Mouse (Mus musculus): ENCODE results near the gene Rev1. TPM values are rescaled to one million over a fixed set of nuclear protein-coding genes. Genes with fewer than 3 reads are reported as not detected.

Gene Rev1
- 10 to 100 TPM; 14.1 to 15.3 TPM for polyA plus RNA-seq (2017; shearing (Covaris generic))

- peak; percentile 79 for ATAC-seq
Observed at GRCm38 (mm10) chr1:38129501-38130267, at the start of gene Rev1. Rev1 (minus strand) TSS chr1:38129801.

- ATAC-seq: no peak
Observed at GRCm38 (mm10) chr1:38178929-38179328, 49.3 kb upstream of the Rev1 start.

- no peak for ATAC-seq
Observed at GRCm38 (mm10) chr1:38176077-38176476, 46.5 kb upstream of the Rev1 start.

- ATAC-seq: no peak
Observed at GRCm38 (mm10) chr1:38171874-38172273, 42.3 kb upstream of the Rev1 start.

GRCm38 (mm10) chr1:38165696-38166095 is 36.1 kb upstream of the Rev1 start:
- no peak for ATAC-seq

- no peak for ATAC-seq
Observed at GRCm38 (mm10) chr1:38150086-38150485, 20.5 kb upstream of the Rev1 start.

- ATAC-seq: no peak
Observed at GRCm38 (mm10) chr1:38146008-38146407, 16.4 kb upstream of the Rev1 start.

- no peak for ATAC-seq
Observed at GRCm38 (mm10) chr1:38141371-38141770, 11.8 kb upstream of the Rev1 start.

GRCm38 (mm10) chr1:38140911-38141310 is 11.3 kb upstream of the Rev1 start:
- no peak for ATAC-seq

- no peak for ATAC-seq
Observed at GRCm38 (mm10) chr1:38139396-38139795, 9.8 kb upstream of the Rev1 start.

- ATAC-seq: no peak
Observed at GRCm38 (mm10) chr1:38132942-38133341, 3.3 kb upstream of the Rev1 start.

- no peak for ATAC-seq
Observed at GRCm38 (mm10) chr1:38130715-38131483, 1.3 kb upstream of the Rev1 start.

GRCm38 (mm10) chr1:38128919-38129436 is 623 bp downstream of the Rev1 start:
- peak; percentile 13 for ATAC-seq

GRCm38 (mm10) chr1:38127036-38127435 is 2.6 kb downstream of the Rev1 start:
- ATAC-seq: no peak

- no peak for ATAC-seq
Observed at GRCm38 (mm10) chr1:38126426-38126825, 3.2 kb downstream of the Rev1 start.

- ATAC-seq: no peak
Observed at GRCm38 (mm10) chr1:38124261-38124660, 5.3 kb downstream of the Rev1 start.

- no peak for ATAC-seq
Observed at GRCm38 (mm10) chr1:38120877-38121276, 8.7 kb downstream of the Rev1 start.

- ATAC-seq: no peak
Observed at GRCm38 (mm10) chr1:38118624-38119023, 11.0 kb downstream of the Rev1 start.

GRCm38 (mm10) chr1:38109786-38110185 is 19.8 kb downstream of the Rev1 start:
- ATAC-seq: no peak

- ATAC-seq: no peak
Observed at GRCm38 (mm10) chr1:38103813-38104212, 25.8 kb downstream of the Rev1 start.

- ATAC-seq: no peak
Observed at GRCm38 (mm10) chr1:38103214-38103613, 26.4 kb downstream of the Rev1 start.

GRCm38 (mm10) chr1:38081316-38081715 is 48.3 kb downstream of the Rev1 start:
- no peak for ATAC-seq

- no peak for ATAC-seq
Observed at GRCm38 (mm10) chr1:38071326-38071725, 58.3 kb downstream of the Rev1 start.

- ATAC-seq: no peak
Observed at GRCm38 (mm10) chr1:38067276-38067675, 62.3 kb downstream of the Rev1 start.
